Mouse (Mus musculus): ENCODE measurements around the gene Gmppb.
"Not testable (repeated sequence)": the region's sequence is repeated elsewhere in the genome, so short reads cannot be mapped to it uniquely, and the experiment has no call there.

Gmppb gene

GRCm38 (mm10) chr9:108049016-108049455 lies at the start of gene Gmppb:
Gene Gmppb, plus strand, starts transcription at chr9:108049242.
- peak; percentile 95 for DNase-seq

- DNase-seq = peak; percentile 100
Observed at GRCm38 (mm10) chr9:108001922-108002770, 46.9 kb upstream of the Gmppb start, which contains the start of gene Ip6k1. Gene Ip6k1, plus strand, starts transcription at chr9:108002501.

GRCm38 (mm10) chr9:108002778-108003530 lies 46.1 kb upstream of the Gmppb start:
- peak; percentile 17 for DNase-seq

GRCm38 (mm10) chr9:108003531-108003890 lies 45.5 kb upstream of the Gmppb start:
- no peak for DNase-seq

GRCm38 (mm10) chr9:108008041-108008440 lies 41.0 kb upstream of the Gmppb start:
- DNase-seq = no peak

GRCm38 (mm10) chr9:108010385-108010784 lies 38.7 kb upstream of the Gmppb start:
- DNase-seq = no peak

- DNase-seq = not testable (repeated sequence)
Observed at GRCm38 (mm10) chr9:108013577-108013976, 35.5 kb upstream of the Gmppb start.

- DNase-seq = no peak
Observed at GRCm38 (mm10) chr9:108017127-108017526, 31.9 kb upstream of the Gmppb start.

GRCm38 (mm10) chr9:108020741-108021140 lies 28.3 kb upstream of the Gmppb start:
- DNase-seq = no peak

- DNase-seq = no peak
Observed at GRCm38 (mm10) chr9:108023216-108023615, 25.8 kb upstream of the Gmppb start.

- no peak for DNase-seq
Observed at GRCm38 (mm10) chr9:108026584-108026983, 22.5 kb upstream of the Gmppb start.

GRCm38 (mm10) chr9:108027867-108028266 lies 21.2 kb upstream of the Gmppb start:
- DNase-seq = no peak

- no peak for DNase-seq
Observed at GRCm38 (mm10) chr9:108032126-108032525, 16.9 kb upstream of the Gmppb start.

GRCm38 (mm10) chr9:108035331-108036156 lies 13.5 kb upstream of the Gmppb start:
- no peak for DNase-seq

GRCm38 (mm10) chr9:108044751-108045492 lies 4.1 kb upstream of the Gmppb start:
- DNase-seq = no peak

GRCm38 (mm10) chr9:108046582-108046981 lies 2.5 kb upstream of the Gmppb start:
- no peak for DNase-seq

GRCm38 (mm10) chr9:108047601-108048565 lies 1.2 kb upstream of the Gmppb start:
- DNase-seq = no peak

GRCm38 (mm10) chr9:108048566-108048955 lies 481 bp upstream of the Gmppb start:
- no peak for DNase-seq

GRCm38 (mm10) chr9:108049561-108050251 lies 664 bp downstream of the Gmppb start:
- DNase-seq = no peak

- DNase-seq = no peak
Observed at GRCm38 (mm10) chr9:108051184-108051930, 2.3 kb downstream of the Gmppb start.

Measured in lung, postnatal 14 days (tissue).